Mouse (Mus musculus) G1E (cell line): ENCODE data around the gene Cnn2. TPM values are rescaled to one million over a fixed set of nuclear protein-coding genes. Genes with fewer than 3 reads are reported as not detected.

Source experiments
- ATAC-seq: 2 replicates; pipeline ENCODE4 v1.8.0; 2016; ENCODE audit warnings: mild to moderate bottlenecking; ENCODE audit not compliant: insufficient number of reproducible peaks, poor library complexity, low FRiP score, severe bottlenecking; ENCODE audit errors: extremely low read depth
- DNase-seq: peaks from one replicate; pipeline ENCODE4 v3.0.0; 2012; ENCODE audit warnings: low spot score
- H3K27me3 ChIP-seq: 2 replicates; pipeline ENCODE4 v1.6.1; 2012; ENCODE audit warnings: mild to moderate bottlenecking, low read length, inconsistent platforms; ENCODE audit not compliant: insufficient read depth
- H3K36me3 ChIP-seq: replicated peaks from 2 replicates; pipeline ENCODE3; 2012; ENCODE audit warnings: mild to moderate bottlenecking, inconsistent platforms
- H3K4me1 ChIP-seq: 2 replicates; pipeline ENCODE4 v1.6.1; 2012; ENCODE audit warnings: low read depth, low read length, inconsistent platforms, mixed read lengths; ENCODE audit not compliant: insufficient read depth
- H3K4me3 ChIP-seq: 2 replicates; pipeline ENCODE4 v1.5.1; 2012; ENCODE audit warnings: low read depth, mild to moderate bottlenecking, inconsistent platforms, low read length, moderate library complexity, mixed read lengths
- H3K9me3 ChIP-seq: replicated peaks from 2 replicates; pipeline ENCODE4 v1.6.1; 2012; ENCODE audit warnings: inconsistent platforms
- CTCF ChIP-seq: IDR thresholded peaks from 2 replicates; pipeline ENCODE4 v1.5.1; 2012; ENCODE audit warnings: low read depth, low read length, inconsistent platforms, mixed read lengths
- GATA1 ChIP-seq: IDR thresholded peaks from 2 replicates; pipeline ENCODE4 v1.6.1; 2012; ENCODE audit warnings: borderline replicate concordance, low read length, inconsistent platforms, mixed read lengths
- GATA2 ChIP-seq: IDR thresholded peaks from 2 replicates; pipeline ENCODE4 v1.6.1; 2012; ENCODE audit warnings: low read depth, low read length, inconsistent platforms, borderline replicate concordance
- POLR2AphosphoS5 ChIP-seq: IDR thresholded peaks from 2 replicates; pipeline ENCODE4 v1.6.1; 2012; ENCODE audit warnings: low read depth, low read length, inconsistent platforms; ENCODE audit not compliant: insufficient replicate concordance
- TAL1 ChIP-seq: conservative IDR thresholded peaks from 2 replicates; pipeline ENCODE4 v1.6.1; 2012; ENCODE audit warnings: low read depth, low read length, inconsistent platforms, mixed read lengths
- polyA plus RNA-seq: library from polyadenylated mRNA; stranded (reverse); fragments of >175 nt; gene quantifications from 2 replicates; pipeline ENCODE4 v1.2.3, GENCODE M21; 2012
- total RNA-seq, 2 experiments: library from RNA; stranded (forward) in 1 of 2; stranded (reverse) in 1 of 2; fragments of 200-1000 nt in 1 of 2; fragments of >200 nt in 1 of 2; fragmentation: Nextera tagmentation in 1 of 2; gene quantifications; 2 replicates each; pipeline ENCODE4 v1.2.3; 2014 to 2017

The Cnn2 gene
- total and polyA plus RNA-seq, 3 experiments = 7.4 to 20.8 (median 8.4) TPM

DNA sequence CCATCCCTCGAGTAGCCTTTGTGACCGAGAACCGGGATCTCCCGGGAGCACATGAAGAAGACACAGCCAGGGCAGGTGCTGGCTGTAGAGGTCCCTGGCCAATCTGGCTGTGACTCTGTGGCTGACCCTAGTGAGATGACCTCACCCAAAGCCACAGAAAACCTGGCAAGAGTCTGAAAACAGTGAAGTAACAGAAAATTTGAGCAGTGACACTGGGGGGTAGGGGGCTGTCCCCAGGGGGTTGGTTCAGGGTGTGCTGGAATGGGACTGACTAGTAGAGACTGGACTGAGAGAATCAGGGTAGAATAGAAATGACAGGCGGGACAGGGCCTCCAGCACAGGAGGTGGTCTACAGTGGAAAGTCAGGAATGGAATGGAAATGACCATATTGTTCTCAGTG is 5.2 kb upstream of the Cnn2 start:
- H3K27me3 ChIP-seq = peaks cover 3% of the 10 kb centered on the region; the same call in 1 of the 2 replicates
- DNase-seq (no peak), ATAC-seq (no peak)
- H3K4me3 ChIP-seq = peak overlapping the region; percentile 84
- TF ChIP-seq CTCF (no peak), GATA1 (no peak), GATA2 (no peak), TAL1 (no peak), POLR2AphosphoS5 (no peak)
- peaks cover 15% of the 10 kb centered on the region for H3K9me3 ChIP-seq
- H3K36me3 ChIP-seq = peaks cover 52% of the 10 kb centered on the region
- H3K4me1 ChIP-seq = peaks cover 79% of the 10 kb centered on the region

DNA sequence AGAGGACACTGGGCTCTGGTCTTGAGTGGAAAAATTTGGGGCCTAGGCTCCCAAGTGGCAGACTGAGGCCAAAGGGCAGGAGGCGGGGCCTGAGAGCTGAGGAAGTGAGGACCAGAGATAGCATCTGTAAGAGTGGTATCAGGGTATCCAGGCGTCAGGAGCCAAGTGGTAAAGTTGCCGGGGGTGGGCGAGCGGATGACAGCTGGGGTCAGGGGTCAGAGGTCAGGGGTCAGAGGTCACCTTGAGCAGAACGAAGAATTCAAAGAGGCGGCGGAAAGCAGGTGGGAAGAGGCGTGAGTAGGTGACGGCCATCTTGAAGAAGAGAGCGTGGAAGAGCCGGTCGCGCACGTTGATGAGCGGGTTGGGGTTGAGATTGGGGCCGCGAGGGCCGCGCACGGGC is 4.7 kb upstream of the Cnn2 start:
- Histone ChIP-seq H3K9me3 (peaks cover 10% of the 10 kb centered on the region), H3K27me3 (peaks cover 3% of the 10 kb centered on the region; the same call in 1 of the 2 replicates), H3K4me1 (peaks cover 84% of the 10 kb centered on the region), H3K36me3 (peaks cover 47% of the 10 kb centered on the region), H3K4me3 (peak overlapping the region; percentile 84)
- DNase-seq (peak; percentile 58), ATAC-seq (no peak)
- no peak for TF ChIP-seq GATA2

DNA sequence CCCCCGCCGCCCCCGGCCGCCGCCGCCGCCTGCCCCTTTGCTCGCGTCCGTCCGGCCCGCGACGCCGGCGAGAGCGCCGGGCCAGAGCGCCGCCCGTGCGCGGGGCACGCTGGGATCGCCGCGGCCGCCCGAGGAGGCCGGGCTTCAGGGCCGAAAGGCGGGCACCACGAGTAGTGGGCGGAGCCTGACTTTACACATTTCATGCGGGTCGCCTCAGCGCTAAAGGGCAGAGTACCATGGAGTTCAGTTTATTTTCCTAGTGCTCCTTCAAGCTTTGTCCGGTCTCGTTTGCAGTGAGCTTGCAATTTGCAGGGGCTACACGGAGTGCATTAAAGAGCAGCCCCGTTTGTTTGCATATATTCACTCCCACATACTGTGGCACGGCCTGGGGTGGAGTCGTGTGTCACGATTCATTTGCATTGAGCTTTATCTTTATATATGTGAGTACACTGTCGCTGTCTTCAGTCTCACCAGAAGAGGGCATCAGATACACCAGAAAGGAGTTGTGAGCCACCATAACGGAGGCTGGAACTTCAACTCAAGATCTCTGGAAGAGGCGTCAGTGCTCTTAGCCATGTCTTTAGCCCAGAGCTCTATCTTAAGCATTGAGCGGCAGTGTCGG is 4.1 kb upstream of the Cnn2 start, which contains the start of gene Tmem259:
TSS of gene Tmem259 (minus strand) at position 136 of the 622 bp plus-strand sequence.
- Histone ChIP-seq H3K4me3 (peak within 1 kb of the TSS; percentile 84), H3K9me3 (peaks cover 4% of the 10 kb centered on the region; the same call in 1 of the 2 replicates), H3K36me3 (peaks cover 41% of the 10 kb centered on the region), H3K27me3 (peaks cover 6% of the 10 kb centered on the region; the same call in 1 of the 2 replicates), H3K4me1 (peaks cover 86% of the 10 kb centered on the region)
- DNase-seq = peak; percentile 72
- ATAC-seq = peak; percentile 16; the same call in 1 of the 2 replicates
- no peak for TF ChIP-seq POLR2AphosphoS5
- no peak for TF ChIP-seq CTCF
- no peak for TF ChIP-seq TAL1
- no peak for TF ChIP-seq GATA2
- no peak for TF ChIP-seq GATA1

DNA sequence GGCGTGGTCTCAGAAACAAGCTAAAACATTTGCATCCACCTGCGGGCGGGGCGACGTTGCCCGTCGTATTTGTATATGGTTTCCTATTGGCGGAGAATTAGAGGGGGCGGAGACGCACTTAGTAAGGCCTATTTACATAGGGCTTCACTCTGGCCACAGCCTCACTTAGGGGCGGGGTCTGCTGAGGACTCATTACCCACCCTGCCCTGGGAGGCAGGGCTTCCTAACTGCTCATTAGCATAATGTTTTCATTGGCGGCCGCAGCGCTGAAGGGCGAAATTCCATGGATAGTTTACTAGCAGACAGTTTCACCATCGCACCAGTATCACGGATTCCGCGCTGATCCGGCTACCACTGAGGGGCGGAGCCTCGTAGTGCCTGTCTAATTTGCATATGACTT is 3.5 kb upstream of the Cnn2 start:
- Histone ChIP-seq H3K4me1 (peaks cover 86% of the 10 kb centered on the region), H3K36me3 (peaks cover 35% of the 10 kb centered on the region), H3K9me3 (no peaks in the 10 kb centered on the region), H3K4me3 (peak overlapping the region; percentile 84), H3K27me3 (peaks cover 9% of the 10 kb centered on the region; the same call in 1 of the 2 replicates)
- TF ChIP-seq POLR2AphosphoS5 (no peak), CTCF (no peak), GATA1 (no peak), GATA2 (no peak), TAL1 (no peak)
- DNase-seq (peak; percentile 79), ATAC-seq (peak; percentile 81)

DNA sequence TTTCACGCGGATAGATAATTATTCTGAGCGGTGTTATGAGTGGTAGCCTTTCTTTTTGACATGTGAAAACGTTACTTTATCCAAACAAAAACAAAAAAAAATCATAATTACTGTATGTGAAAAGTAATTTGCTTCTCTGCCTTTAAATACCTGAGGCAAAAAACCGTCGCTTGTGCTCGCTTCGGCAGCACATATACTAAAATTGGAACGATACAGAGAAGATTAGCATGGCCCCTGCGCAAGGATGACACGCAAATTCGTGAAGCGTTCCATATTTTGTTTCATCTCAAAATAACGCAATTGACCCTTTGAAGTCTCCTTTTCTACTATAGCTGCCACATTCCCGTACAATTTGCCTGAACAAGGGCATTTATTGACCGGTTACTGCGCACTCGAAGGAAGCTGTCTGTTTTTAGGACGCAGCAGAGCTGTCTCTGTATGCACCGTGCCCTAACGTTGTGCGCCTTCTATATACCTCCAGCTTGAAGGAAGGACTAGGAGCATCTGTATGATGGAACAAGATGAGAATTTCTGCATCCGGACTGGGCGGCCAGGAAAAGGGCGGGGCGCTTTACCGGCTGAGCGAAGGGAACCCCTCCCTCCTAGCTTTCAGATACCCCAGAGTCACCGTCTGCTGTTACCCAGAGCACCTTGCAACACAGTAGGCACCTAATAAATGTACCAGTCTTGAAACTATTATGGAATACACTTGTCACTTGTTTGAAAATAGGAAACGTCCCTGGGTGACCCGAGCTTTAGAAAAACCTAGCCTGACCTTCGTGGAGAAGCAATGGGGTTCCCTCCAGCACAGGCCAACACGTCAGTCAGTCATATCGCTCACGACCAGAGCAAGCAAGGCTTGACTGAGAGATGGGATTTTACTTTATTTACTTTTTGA is 2.8 kb upstream of the Cnn2 start:
- H3K27me3 ChIP-seq = peaks cover 11% of the 10 kb centered on the region; the same call in 1 of the 2 replicates
- H3K36me3 ChIP-seq = peaks cover 28% of the 10 kb centered on the region
- ATAC-seq = no peak
- H3K9me3 ChIP-seq = no peaks in the 10 kb centered on the region
- H3K4me1 ChIP-seq = peaks cover 82% of the 10 kb centered on the region
- DNase-seq = peak; percentile 47
- H3K4me3 ChIP-seq = peak overlapping the region; percentile 84
- TF ChIP-seq POLR2AphosphoS5 (no peak), CTCF (no peak), GATA1 (no peak), GATA2 (no peak), TAL1 (no peak)

DNA sequence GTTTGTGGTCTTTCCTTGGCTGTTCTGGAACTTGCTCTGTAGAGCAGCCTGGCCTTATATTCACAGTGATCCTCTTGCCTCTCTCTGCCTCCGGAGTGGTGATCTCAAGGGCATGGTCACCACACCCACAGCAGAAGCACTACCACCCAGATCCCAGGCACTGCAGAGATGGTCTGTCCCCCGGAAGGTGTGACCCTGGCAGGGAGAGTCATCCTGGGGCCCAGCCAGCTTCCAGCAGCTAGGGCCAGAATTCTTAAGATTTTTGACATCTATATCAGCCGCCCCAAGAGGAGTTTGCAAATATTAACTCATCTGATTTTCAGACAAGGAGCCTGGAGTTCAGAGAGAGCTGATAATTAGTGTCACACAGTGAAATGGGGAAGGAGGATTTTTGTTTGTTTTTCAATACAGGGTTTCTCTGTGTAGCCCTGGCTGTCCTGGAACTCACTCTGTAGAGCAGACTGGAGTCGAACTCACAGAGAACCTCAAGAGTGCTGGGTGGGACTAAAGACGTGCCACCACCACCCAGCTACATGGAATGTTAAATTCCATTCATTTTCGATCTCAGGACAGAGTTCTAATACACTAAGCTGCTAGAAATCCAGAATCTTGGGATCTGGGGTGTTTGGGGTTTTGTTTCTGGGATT is 2.0 kb upstream of the Cnn2 start:
- Histone ChIP-seq H3K27me3 (peaks cover 11% of the 10 kb centered on the region; the same call in 1 of the 2 replicates), H3K4me3 (peak overlapping the region; percentile 84), H3K4me1 (peaks cover 81% of the 10 kb centered on the region), H3K36me3 (peaks cover 24% of the 10 kb centered on the region), H3K9me3 (peaks cover 2% of the 10 kb centered on the region)
- no peak for ATAC-seq
- TF ChIP-seq CTCF (no peak), GATA1 (no peak), POLR2AphosphoS5 (no peak), TAL1 (no peak), GATA2 (no peak)
- no peak for DNase-seq
